Mouse (Mus musculus): ENCODE data around the gene Cachd1. TPM values are rescaled to one million over a fixed set of nuclear protein-coding genes. Genes with fewer than 3 reads are reported as not detected.
A peak's percentile ranks its signal among the peaks of the same experiment; 100 is the strongest.

Cachd1 gene
- total RNA-seq, 2 experiments from 2014 or later = 10.3 to 12.2 TPM

GRCm38 (mm10) chr4:101008362-101008769 is 231.9 kb downstream of the Cachd1 start:
- intact Hi-C loops (cut with DNase I) = no loop called here
- no peak for DNase-seq (ENCODE audit: low spot score in 2 of 2)

GRCm38 (mm10) chr4:101009092-101009491 is 232.6 kb downstream of the Cachd1 start:
- intact Hi-C loops (cut with DNase I) = no loop called here
- no peak for DNase-seq (ENCODE audit: low spot score in 2 of 2)

- no peak for DNase-seq (ENCODE audit: low spot score in 2 of 2)
- intact Hi-C loops (cut with DNase I) = no loop called here
Measured at GRCm38 (mm10) chr4:101017806-101018205, 241.3 kb downstream of the Cachd1 start.

GRCm38 (mm10) chr4:101020596-101020995 is 244.1 kb downstream of the Cachd1 start, which contains the start of gene Gm10577:
Gm10577 (minus strand) TSS chr4:101020696.
- DNase-seq (ENCODE audit: low spot score in 2 of 2) = no peak
- intact Hi-C loops (cut with DNase I) = no loop called here

GRCm38 (mm10) chr4:101026566-101026965 is 250.1 kb downstream of the Cachd1 start:
- intact Hi-C loops (cut with DNase I) = no loop called here
- no peak for DNase-seq (ENCODE audit: low spot score in 2 of 2)

- intact Hi-C loops (cut with DNase I) = no loop called here
- DNase-seq (ENCODE audit: low spot score in 2 of 2) = no peak
Measured at GRCm38 (mm10) chr4:101026995-101027394, 250.5 kb downstream of the Cachd1 start.

- intact Hi-C loops (cut with DNase I) = no loop called here
- no peak for DNase-seq (ENCODE audit: low spot score in 2 of 2)
Measured at GRCm38 (mm10) chr4:101027852-101028411, 251.5 kb downstream of the Cachd1 start.

- DNase-seq (ENCODE audit: low spot score in 2 of 2) = no peak
- intact Hi-C loops (cut with DNase I) = no loop called here
Measured at GRCm38 (mm10) chr4:101033047-101033446, 256.6 kb downstream of the Cachd1 start.

- intact Hi-C loops (cut with DNase I) = no loop called here
- no peak for DNase-seq (ENCODE audit: low spot score in 2 of 2)
Measured at GRCm38 (mm10) chr4:101035131-101035530, 258.7 kb downstream of the Cachd1 start.

GRCm38 (mm10) chr4:101037156-101037555 is 260.7 kb downstream of the Cachd1 start:
- DNase-seq (ENCODE audit: low spot score in 2 of 2) = peak; percentile 62 to 69
- intact Hi-C loops (cut with DNase I) = no loop called here

GRCm38 (mm10) chr4:101043691-101044090 is 267.2 kb downstream of the Cachd1 start:
- intact Hi-C loops (cut with DNase I) = no loop called here

GRCm38 (mm10) chr4:101044149-101044548 is 267.7 kb downstream of the Cachd1 start:
- intact Hi-C loops (cut with DNase I) = no loop called here
- no peak for DNase-seq (ENCODE audit: low spot score in 2 of 2)

More at GRCm38 (mm10) chr4:101043691-101044090, 267.2 kb downstream of the Cachd1 start:
- no peak for DNase-seq (ENCODE audit: low spot score in 2 of 2)

GRCm38 (mm10) chr4:101046576-101046975 is 270.1 kb downstream of the Cachd1 start:
- intact Hi-C loops (cut with DNase I) = no loop called here
- DNase-seq (ENCODE audit: low spot score in 2 of 2) = no peak

GRCm38 (mm10) chr4:101062146-101062545 is 285.7 kb downstream of the Cachd1 start:
- peak in 1 of 2 experiments; percentile 18 for DNase-seq (ENCODE audit: low spot score in 2 of 2)
- intact Hi-C loops (cut with DNase I) = loop anchor here (10.0 kb wide), 1 partner anchor 83 kb away; no protein-coding TSS in a partner anchor

- intact Hi-C loops (cut with DNase I) = loop anchor here (10.0 kb wide), 1 partner anchor 78 kb away; no protein-coding TSS in a partner anchor
- DNase-seq (ENCODE audit: low spot score in 2 of 2) = no peak
Measured at GRCm38 (mm10) chr4:101066401-101066800, 289.9 kb downstream of the Cachd1 start.

GRCm38 (mm10) chr4:101068786-101069153 is 292.3 kb downstream of the Cachd1 start, which contains the start of gene Raver2:
Raver2 (plus strand) TSS chr4:101068983.
- intact Hi-C loops (cut with DNase I) = loop anchor here (10.0 kb wide), 1 partner anchor 76 kb away; no protein-coding TSS in a partner anchor
- peak in 1 of 2 experiments; percentile 57 for DNase-seq (ENCODE audit: low spot score in 2 of 2)

- intact Hi-C loops (cut with DNase I) = loop anchor here (10.0 kb wide), 1 partner anchor 75 kb away; no protein-coding TSS in a partner anchor
Measured at GRCm38 (mm10) chr4:101069154-101069971, 292.9 kb downstream of the Cachd1 start.

GRCm38 (mm10) chr4:101071570-101071969 is 295.1 kb downstream of the Cachd1 start:
- intact Hi-C loops (cut with DNase I) = loop anchor here (5.0 kb wide), 1 partner anchor 74 kb away; no protein-coding TSS in a partner anchor
- DNase-seq (ENCODE audit: low spot score in 2 of 2) = no peak

More at GRCm38 (mm10) chr4:101069154-101069971, 292.9 kb downstream of the Cachd1 start:
- DNase-seq (ENCODE audit: low spot score in 2 of 2) = peak in 1 of 2 experiments; percentile 25

- intact Hi-C loops (cut with DNase I) = no loop called here
- no peak for DNase-seq (ENCODE audit: low spot score in 2 of 2)
Measured at GRCm38 (mm10) chr4:101076425-101076824, 299.9 kb downstream of the Cachd1 start.

All from left cerebral cortex, postnatal 14 days (tissue).